Mouse (Mus musculus) layer of hippocampus, postnatal 36 days (tissue): ENCODE results near the gene Nipsnap1. TPM values are rescaled to one million over a fixed set of nuclear protein-coding genes. Genes with fewer than 3 reads are reported as not detected.

Experiments
- DNase-seq, 2 experiments: peaks; one replicate each; pipeline ENCODE4 v3.0.0; 2022
- microRNA-seq, 2 experiments: library from miRNA; unstranded; fragments of <30 nt; microRNA quantifications; one replicate each; pipeline ENCODE4 v1.2.0; 2021
- total RNA-seq, 2 experiments: library from RNA; stranded (reverse); gene quantifications; 2 replicates each; pipeline ENCODE4 v1.2.3; 2021

Nipsnap1 gene
- total RNA-seq, 2 experiments from 2014 or later = 81.2 to 86.8 TPM

DNA sequence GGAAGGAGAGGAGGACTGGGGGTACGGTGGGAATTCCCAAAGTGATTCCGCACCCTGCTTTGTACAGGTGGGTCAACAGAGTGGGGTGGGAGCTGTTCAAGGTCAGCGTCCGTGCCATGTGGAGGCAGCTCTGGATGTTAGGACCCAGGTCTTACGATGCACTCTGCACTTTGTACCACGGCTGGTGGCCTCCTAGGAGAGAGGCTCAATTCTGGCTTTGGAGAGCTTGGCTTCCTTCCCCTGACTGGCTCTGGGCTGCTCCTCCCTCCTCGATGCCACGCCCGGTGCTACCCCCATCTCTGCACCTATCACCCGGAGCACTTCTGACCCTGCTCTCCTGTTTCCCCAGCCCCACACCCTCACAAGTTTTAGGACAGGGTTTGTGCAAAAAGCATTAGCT lies 800 bp downstream of the Nipsnap1 start:
- no peak for DNase-seq

DNA sequence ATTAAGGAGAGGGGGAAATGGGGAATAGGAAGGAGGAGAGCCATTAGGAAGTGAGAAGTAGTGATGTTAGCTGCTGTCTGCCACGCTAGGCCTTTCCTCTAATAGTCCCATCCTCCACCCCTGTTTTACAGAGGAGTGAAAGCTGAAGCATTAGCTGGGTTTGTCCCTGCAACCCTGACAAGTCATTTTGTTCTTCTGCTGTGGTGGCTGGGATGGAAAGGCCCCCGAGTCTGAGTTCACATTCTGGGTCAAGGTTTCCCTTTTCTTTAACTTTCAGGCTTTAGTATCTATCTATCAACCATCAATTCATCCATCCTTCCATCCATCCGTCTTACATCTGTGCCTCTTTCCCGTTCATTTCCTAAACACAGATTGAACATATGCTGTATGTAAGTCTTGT lies 7.3 kb downstream of the Nipsnap1 start:
- no peak for DNase-seq

DNA sequence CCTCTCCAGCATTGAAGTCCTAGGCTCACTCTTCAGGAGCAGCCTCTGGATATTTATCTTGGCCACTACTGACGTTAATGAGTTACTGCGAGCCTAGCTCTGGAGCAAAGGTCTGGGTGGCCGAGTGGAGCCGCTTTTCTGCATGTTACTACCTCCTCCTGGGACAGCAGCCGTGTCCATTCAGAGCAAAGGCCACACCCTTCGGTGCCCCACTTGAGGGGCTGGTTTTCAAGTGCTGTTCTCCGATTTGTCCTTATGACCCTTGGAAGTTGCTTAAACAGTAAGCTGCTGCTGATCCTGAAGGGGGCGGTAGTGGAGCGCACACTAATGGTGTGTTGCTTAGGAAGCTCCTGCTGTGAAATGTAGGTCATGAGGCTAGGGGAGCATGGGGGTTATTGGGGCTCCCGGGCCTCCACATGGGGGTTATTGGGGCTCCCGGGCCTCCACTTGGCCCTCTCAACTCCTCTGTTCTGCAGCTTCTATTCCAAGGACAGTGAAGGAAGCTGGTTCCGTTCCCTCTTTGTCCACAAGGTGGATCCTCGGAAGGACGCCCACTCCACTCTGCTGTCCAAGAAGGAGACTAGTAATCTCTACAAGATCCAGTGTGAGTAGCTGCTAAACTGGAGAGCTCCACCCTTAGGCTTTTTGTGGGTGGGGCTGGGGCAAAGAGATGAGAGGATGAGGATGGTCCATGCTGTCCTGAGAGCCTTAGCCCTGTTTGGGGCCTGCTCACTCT lies 9.3 kb downstream of the Nipsnap1 start:
- DNase-seq = no peak

GRCm38 (mm10) chr11:4885385-4885903 lies 11.7 kb downstream of the Nipsnap1 start:
- peak; percentile 16 to 38 for DNase-seq

DNA sequence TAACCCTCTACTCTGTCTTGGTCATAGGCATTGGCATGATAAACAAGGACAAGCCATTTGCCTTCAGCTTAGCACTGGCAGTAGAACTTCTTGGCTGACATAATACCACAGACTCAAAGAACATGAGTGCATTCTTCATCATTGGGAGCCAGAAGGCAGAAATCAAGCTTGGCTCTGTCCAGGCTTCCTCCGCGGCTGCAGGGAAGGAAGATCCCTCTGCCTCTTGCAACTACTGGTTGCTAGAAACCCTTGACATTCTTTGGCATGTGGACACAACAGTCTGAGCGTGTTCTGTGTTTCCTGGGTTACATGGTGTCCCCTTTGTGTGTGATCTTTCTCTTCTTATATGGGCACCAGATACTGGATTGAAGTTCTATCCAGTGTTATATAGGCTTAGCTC lies 13.2 kb downstream of the Nipsnap1 start:
- DNase-seq = no peak

DNA sequence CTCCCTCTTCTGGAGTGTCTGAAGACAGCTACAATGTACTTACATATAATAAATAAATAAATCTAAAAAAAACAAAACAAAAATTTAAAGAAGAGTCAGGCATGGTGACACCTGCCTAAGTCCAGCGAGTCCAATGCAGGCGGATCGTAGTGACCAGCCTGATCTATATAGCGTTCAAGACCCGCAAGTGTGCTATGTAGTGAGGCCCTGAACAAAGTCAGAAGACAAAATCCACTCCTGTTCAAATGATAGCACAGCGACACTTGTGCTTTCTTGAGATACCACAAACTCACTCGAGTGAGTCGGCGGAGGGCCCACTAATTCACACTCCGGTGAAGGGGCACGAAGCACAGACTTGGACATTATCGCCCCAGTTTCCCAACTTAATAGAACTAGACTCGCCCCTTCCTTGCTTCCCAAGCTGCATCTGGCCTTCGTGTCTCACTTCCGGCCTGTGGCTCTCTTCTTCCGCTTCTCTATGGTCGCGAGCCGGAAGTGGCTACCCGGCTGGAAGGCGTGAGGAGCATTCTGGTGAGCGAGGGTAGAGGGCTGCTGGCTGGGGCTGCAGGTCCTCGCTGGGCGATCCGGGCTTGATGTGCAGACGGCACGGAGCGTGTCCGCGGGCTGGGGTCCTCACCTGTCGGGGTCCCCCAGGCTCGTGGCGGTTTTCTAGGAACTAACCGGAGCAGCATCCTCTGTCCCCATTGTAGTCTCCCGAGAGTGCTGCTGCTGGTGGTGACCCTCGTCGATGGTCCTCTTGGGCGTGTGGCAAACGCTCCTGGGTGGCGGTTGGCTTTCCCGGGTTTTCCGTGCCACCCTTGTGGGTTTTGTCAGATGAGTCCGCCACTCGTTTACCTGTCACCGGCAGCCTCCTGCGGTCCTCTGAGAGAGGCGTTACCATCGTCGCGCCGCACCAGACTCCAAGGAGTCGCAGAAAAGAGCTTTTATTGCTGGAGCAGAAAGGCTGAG lies 21.4 kb downstream of the Nipsnap1 start, which contains the start of gene Thoc5:
Thoc5 (plus strand) TSS at position 473 of the 969 bp plus-strand sequence.
- DNase-seq = peak; percentile 84 to 85

GRCm38 (mm10) chr11:4900437-4900836 lies 26.7 kb downstream of the Nipsnap1 start:
- DNase-seq = no peak

GRCm38 (mm10) chr11:4901956-4902355 lies 28.2 kb downstream of the Nipsnap1 start:
- no peak for DNase-seq

DNA sequence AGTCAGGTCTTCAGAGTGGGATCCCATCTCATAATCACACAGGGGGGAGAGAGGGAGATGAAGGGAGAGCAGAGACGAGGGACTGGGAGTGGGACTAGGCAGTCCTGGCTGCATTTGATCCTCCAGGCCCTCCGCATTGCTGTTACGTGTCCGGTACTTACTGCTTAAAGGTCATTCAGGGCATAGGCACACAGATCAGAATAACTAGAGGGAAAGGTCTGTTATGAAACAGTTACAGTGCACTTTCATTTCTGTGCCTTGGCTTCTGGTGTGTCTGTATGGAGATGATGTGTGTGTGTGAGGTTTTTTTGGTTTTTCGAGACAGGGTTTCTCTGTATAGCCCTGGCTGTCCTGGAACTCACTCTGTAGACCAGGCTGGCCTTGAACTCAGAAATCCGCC lies 32.5 kb downstream of the Nipsnap1 start:
- no peak for DNase-seq

DNA sequence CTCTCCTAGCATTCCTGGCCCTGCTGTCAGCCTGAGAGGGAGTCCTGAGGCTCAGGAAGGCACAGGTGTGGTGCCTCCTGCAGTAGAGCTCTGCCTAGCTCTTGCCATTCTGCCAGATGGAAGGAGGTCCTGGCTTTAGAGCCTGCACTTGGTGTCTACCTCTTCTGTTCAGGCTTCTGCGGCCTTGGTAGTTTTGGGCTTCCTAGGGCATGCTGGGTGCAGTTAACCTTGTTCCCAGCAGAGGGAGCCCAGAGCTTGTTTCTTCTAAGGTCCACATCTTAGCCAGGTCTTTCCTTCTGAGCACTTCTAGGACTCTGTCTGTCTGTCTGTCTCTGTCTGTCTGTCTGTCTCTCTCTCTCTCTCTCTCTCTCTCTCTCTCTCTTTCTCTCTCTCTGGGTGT lies 42.3 kb downstream of the Nipsnap1 start:
- DNase-seq = peak; percentile 31 to 35

- no peak for DNase-seq
Observed at GRCm38 (mm10) chr11:4921281-4921680, 47.5 kb downstream of the Nipsnap1 start.

- DNase-seq = no peak
Observed at GRCm38 (mm10) chr11:4921751-4922150, 48.0 kb downstream of the Nipsnap1 start.

- DNase-seq = no peak
Observed at GRCm38 (mm10) chr11:4927224-4927623, 53.5 kb downstream of the Nipsnap1 start.

- no peak for DNase-seq
Observed at GRCm38 (mm10) chr11:4931009-4931601, 57.4 kb downstream of the Nipsnap1 start.

DNA sequence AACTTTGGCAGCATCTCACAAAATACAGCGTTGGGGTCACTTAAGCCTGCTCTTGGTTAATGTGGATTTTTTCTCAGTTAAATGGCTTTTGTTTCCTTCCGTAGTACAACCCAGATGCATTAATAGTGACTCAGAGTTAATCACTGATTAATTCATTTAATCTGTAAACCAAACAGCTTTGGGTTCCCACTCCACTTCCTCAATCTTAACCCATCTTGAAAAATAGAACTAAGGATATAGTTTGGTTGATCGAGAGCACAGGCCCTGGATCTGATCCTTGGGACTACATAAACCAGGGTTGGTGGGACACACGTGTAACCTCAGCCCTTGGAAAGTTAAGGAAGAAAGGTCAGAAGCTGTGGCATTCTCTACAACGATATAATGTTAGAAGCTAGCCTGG lies 62.5 kb downstream of the Nipsnap1 start:
- no peak for DNase-seq

Small RNAs within 50 kb of the gene (microRNA-seq; reads per million reads assigned to microRNA genes)
- 0.90 to 1.9 reads per million in 2 experiments for gene Mir6918

Other genes starting within 250 kb of the Nipsnap1 start
- 10 to 100 TPM; 22.2 to 25.8 TPM for gene Ascc2, start 236.2 kb upstream of the Nipsnap1 start, total RNA-seq
- 100 to 1,000 TPM; 370 to 401 TPM for gene Uqcr10, start 169.6 kb upstream of the Nipsnap1 start, total RNA-seq
- 10 to 100 TPM; 33.0 to 38.2 TPM for gene Zmat5, start 169.3 kb upstream of the Nipsnap1 start, total RNA-seq
- 100 to 1,000 TPM; 287 to 306 TPM for gene Cabp7, start 127.2 kb upstream of the Nipsnap1 start, total RNA-seq
- gene Nf2, start 24.4 kb upstream of the Nipsnap1 start, total RNA-seq = 100 to 1,000 TPM in 1 of 2 experiments, 10 to 100 TPM in 1; 92.9 to 101 TPM
- gene Thoc5, start 21.4 kb downstream of the Nipsnap1 start, total RNA-seq = 10 to 100 TPM; 40.4 to 41.2 TPM
- 10 to 100 TPM; 38.5 to 44.9 TPM for gene Nefh, start 74.1 kb downstream of the Nipsnap1 start, total RNA-seq
- 100 to 1,000 TPM; 142 to 146 TPM for gene Ap1b1, start 112.9 kb downstream of the Nipsnap1 start, total RNA-seq
- gene Rasl10a, start 184.2 kb downstream of the Nipsnap1 start, total RNA-seq = 100 to 1,000 TPM in 1 of 2 experiments, 10 to 100 TPM in 1; 88.6 to 112 TPM
- 100 to 1,000 TPM in 1 of 2 experiments, 10 to 100 TPM in 1; 95.7 to 104 TPM for gene Gas2l1, start 191.4 kb downstream of the Nipsnap1 start, total RNA-seq
- gene Rhbdd3, start 225.0 kb downstream of the Nipsnap1 start, total RNA-seq = 10 to 100 TPM; 20.2 to 22.2 TPM
- gene Ewsr1, start 225.3 kb downstream of the Nipsnap1 start, total RNA-seq = 100 to 1,000 TPM; 319 to 373 TPM